Mouse (Mus musculus) spleen, postnatal 4 days (tissue): Measurements from ENCODE around the gene Atp2c2.

Experiments used
- DNase-seq, 2 experiments: peaks; one replicate each; pipeline ENCODE4 v3.0.0; 2022; ENCODE audit warnings: low spot score in 2 of 2

Gene Atp2c2

GRCm38 (mm10) chr8:119784141-119784574 is 84.3 kb downstream of the Atp2c2 start:
- peak; percentile 64 to 80 for DNase-seq

GRCm38 (mm10) chr8:119784676-119785075 is 84.9 kb downstream of the Atp2c2 start:
- DNase-seq: no peak

GRCm38 (mm10) chr8:119785764-119786405 is 86.1 kb downstream of the Atp2c2 start:
- no peak for DNase-seq

- DNase-seq: no peak
Observed at GRCm38 (mm10) chr8:119786871-119787270, 87.1 kb downstream of the Atp2c2 start.

- no peak for DNase-seq
Observed at GRCm38 (mm10) chr8:119787341-119787740, 87.5 kb downstream of the Atp2c2 start.

GRCm38 (mm10) chr8:119788607-119789381 is 89.0 kb downstream of the Atp2c2 start:
- DNase-seq: no peak

- no peak for DNase-seq
Observed at GRCm38 (mm10) chr8:119789581-119789980, 89.8 kb downstream of the Atp2c2 start.

- DNase-seq: no peak
Observed at GRCm38 (mm10) chr8:119791804-119792704, 92.2 kb downstream of the Atp2c2 start.

- DNase-seq: no peak
Observed at GRCm38 (mm10) chr8:119794689-119795088, 94.9 kb downstream of the Atp2c2 start.

GRCm38 (mm10) chr8:119795651-119796050 is 95.8 kb downstream of the Atp2c2 start:
- no peak for DNase-seq

- DNase-seq: peak; percentile 67 to 79
Observed at GRCm38 (mm10) chr8:119798170-119798964, 98.6 kb downstream of the Atp2c2 start.

GRCm38 (mm10) chr8:119798965-119799264 is 99.1 kb downstream of the Atp2c2 start:
- no peak for DNase-seq

GRCm38 (mm10) chr8:119801168-119801567 is 101.4 kb downstream of the Atp2c2 start:
- no peak for DNase-seq

- DNase-seq: no peak
Observed at GRCm38 (mm10) chr8:119802592-119802991, 102.8 kb downstream of the Atp2c2 start.

GRCm38 (mm10) chr8:119805275-119805674 is 105.5 kb downstream of the Atp2c2 start:
- no peak for DNase-seq

- DNase-seq: peak; percentile 55 to 76
Observed at GRCm38 (mm10) chr8:119806422-119807263, 106.8 kb downstream of the Atp2c2 start.
